Mouse (Mus musculus) lung, adult 2 months (tissue): Measurements from ENCODE around the gene Crybb1.

Experiments
- CTCF ChIP-seq: fragments of 200-500 bp; IDR thresholded peaks from 2 replicates; pipeline ENCODE4 v1.5.1; 2011; ENCODE audit warnings: mild to moderate bottlenecking, low read length, control low read depth; ENCODE audit not compliant: insufficient read depth
- POLR2A ChIP-seq: fragments of 200-500 bp; IDR thresholded peaks from 2 replicates; pipeline ENCODE4 v1.6.1; 2011; ENCODE audit warnings: low read depth, mild to moderate bottlenecking, control low read depth, low read length, borderline replicate concordance; ENCODE audit errors: extremely low read depth

GRCm38 (mm10) chr5:112240761-112241160 is 14.9 kb upstream of the Crybb1 start:
- peak; percentile 95 for TF ChIP-seq CTCF
- no peak for TF ChIP-seq POLR2A
